Mouse (Mus musculus) NIH3T3 (cell line): ENCODE results near the gene Nsun7.

Experiments used
- DNase-seq: peaks from one replicate; pipeline ENCODE4 v3.0.0-alpha.2; 2012; ENCODE audit warnings: low read depth

The Nsun7 gene

GRCm38 (mm10) chr5:66337025-66337968 lies 77.6 kb downstream of the Nsun7 start:
- no peak for DNase-seq

GRCm38 (mm10) chr5:66337969-66338345 lies 78.3 kb downstream of the Nsun7 start:
- DNase-seq: peak; percentile 7

DNA sequence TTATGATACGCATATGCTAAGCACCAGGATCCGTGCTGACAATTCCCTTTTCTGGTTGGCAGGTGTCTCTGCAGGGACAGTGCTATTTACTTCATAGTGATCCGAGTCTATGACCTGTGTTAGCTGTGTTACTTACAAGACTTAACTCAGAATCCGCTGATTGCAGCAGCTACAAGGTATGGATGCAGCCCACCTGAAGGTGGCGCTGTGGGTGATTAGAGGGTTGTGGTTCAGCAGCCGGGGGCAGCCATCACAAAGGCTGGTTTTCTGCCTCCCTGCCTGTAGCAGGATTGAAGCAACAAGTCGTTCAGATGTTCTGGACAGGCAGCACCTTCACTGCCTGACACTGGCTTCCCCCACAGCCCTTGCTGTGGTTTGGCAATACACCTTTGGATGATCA lies 78.9 kb downstream of the Nsun7 start:
- peak; percentile 31 for DNase-seq

GRCm38 (mm10) chr5:66340356-66341102 lies 80.8 kb downstream of the Nsun7 start:
- no peak for DNase-seq

GRCm38 (mm10) chr5:66341848-66342247 lies 82.2 kb downstream of the Nsun7 start:
- no peak for DNase-seq

GRCm38 (mm10) chr5:66342285-66342684 lies 82.6 kb downstream of the Nsun7 start:
- no peak for DNase-seq

DNA sequence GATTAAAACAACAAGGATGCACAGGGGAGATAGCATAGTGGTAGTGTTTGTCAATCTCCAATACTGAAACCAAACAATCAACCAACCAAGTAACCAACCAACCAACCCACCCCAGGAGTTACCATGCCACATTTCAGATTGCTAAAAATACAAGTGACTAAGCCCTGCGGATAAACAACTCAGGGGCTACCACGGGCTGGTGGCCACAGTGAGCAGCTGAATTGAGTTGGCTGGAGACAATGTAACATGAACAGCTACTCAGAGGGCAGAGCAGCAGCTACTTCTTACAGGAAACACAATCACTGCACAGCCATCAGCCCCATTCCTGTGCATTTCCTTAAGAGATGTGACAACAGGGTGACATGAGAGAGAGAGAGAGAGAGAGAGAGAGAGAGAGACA lies 84.5 kb downstream of the Nsun7 start:
- peak; percentile 22 for DNase-seq

DNA sequence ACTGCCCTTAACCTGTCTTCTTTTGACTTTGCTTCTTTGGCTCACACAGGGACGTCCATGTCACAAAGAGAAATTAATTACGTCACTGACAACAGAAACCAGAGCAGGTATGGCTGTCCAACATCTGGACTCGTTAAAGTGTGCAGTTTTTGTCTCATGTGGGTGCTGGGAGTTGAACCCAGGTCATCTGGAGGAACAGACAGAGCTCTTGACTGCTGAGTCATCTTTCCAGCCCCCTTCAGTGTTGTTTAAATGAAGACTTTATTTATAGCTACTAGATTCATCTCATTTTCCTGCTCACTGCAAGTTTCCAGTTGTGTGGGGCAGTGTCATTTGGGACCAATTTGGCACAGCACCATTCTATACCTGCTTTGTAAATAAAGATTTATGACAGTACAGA lies 85.4 kb downstream of the Nsun7 start:
- peak; percentile 68 for DNase-seq

- DNase-seq: no peak
Measured at GRCm38 (mm10) chr5:66346756-66347155, 87.1 kb downstream of the Nsun7 start.
